Mouse (Mus musculus): ENCODE results near the gene Nck2.

Gene Nck2

DNA sequence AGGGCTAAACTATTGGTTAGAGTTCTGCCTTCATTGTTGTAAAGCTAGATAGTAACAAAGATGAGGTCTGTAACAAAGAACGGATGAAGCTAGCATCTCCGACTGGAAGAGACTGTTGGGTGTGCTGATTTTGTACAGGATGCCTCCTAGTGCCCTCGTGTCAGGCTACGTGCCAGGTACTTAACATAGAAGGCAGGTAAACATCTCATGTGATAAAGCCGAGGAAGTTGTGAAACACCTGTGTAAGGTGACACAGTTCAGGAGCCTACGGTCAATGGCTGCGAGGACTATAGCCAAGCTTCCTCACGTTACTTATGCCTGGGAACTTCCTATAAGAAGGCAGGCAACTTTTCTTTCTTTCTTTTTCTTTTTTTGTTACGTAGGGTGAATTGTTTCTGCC, at the start of gene Nck2:
Gene Nck2 (plus strand): TSS at position 49 of the 400 bp plus-strand sequence.
- in situ Hi-C loops (cut with MboI; ENCODE audit: low sequenced_read_pairs), result no loop called here

DNA sequence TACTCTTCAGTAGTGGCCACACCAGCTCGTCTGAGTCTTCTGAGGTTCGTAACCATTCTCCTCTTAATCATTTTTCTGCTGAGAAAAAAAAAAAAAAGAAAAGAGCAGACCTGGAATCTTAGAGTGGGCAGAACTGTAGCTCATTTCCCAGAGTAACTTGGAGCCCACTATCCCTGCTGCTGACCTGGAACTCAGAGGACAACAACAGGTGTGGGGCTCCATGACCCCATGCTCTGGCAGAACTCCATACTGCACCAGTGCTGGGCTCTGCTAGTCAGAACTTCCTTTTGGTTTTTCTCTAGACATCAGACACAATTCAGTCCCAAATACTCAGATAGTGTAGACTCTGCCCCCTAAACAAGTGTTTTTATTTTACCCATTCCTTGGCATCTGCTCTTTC, 49.3 kb upstream of the Nck2 start:
- in situ Hi-C loops (cut with MboI; ENCODE audit: low sequenced_read_pairs), result no loop called here

DNA sequence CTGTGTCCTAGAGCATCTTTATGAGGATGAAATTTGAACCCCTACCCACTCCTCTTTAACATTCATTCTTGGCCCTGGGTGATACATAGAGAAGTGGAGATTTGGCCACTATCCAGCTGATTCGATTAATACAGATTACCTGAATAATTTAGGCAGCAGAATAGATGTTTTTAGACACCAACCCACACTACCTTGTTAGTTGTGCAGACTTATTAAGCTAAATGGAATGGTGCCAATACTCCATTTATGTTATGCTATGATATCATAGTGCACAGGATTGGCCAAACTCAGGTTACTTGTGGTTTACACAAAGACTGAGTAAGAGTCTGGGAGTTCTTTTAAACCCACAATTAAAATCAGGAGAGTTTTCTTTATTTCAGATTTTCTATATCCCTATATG, 48.6 kb upstream of the Nck2 start:
- in situ Hi-C loops (cut with MboI; ENCODE audit: low sequenced_read_pairs), result no loop called here

DNA sequence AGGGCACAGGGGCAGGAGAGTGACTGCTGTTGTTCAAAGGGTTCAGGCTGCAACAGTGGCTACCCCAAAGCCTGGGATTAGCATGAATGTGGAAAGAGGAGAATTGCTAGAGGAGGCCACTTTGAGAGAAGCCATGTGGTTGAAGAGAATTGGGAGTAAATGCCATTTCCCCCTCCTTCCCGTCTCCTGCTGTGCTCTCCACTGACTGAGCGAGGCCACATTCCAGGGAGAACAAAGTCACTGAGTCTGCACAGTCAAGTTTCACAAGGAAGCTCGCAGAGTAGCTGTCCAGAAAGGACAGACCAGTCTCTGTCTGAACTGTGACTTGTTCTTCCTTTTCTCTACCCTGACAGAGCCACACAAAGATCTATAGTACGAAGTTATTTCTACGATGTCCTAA, 47.9 kb upstream of the Nck2 start:
- in situ Hi-C loops (cut with MboI; ENCODE audit: low sequenced_read_pairs), result no loop called here

DNA sequence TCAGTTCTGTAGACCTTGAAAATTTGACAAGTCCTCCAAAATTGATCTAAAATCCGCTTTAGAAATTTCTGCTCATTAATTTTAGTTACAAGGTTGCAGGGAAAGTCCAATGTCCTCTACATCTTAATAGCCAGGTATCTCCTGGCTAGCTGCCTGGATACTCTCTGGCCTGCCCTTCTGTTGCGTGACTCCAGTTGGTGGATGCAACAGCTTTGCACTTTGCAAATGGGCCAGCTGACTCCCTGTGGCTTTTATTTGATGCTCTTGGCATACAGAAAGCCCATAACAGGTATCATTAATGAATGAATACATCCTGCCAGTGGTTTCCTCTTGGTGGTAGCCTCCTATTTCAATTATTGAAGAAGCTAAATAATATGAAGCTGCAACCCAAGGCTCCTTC, 47.3 kb upstream of the Nck2 start:
- in situ Hi-C loops (cut with MboI; ENCODE audit: low sequenced_read_pairs), result no loop called here

DNA sequence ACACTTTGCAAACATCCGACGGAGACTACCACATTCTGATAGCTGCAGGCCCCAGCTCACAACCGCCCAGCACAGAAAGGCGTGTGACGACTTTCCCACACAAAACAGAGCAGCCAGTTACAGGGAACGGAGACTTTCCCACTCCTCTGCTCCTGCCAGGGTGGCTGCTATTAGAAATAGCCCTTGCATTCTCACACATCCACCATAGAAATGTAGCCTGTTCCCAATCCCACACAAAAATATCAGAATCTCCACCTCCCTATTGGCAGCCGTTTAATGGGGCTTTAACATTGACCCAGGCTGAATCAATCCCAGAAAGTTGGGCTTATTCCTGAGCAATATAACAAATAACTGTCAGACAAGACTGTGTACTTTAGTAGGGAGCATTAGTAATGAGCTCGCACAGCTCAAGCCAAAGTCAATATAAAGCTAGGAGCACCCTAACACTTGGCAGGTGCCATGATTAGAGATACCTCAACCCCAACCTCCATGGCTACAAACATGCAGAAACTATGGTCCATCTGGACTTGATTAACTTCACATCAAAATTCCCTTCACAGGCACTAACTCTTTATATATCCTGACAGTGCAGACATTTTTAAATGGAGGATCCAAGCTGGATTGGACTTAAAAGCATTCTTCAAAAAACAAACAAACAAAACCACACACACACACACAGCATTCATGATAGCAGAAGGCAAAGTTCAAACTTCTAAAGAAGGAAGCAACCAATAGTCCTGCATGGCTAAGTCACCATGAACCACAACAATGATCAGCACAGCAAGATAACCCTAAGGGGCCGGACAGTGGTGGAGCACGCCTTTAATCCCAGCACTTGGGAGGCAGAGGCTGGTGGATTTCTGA, 45.4 kb upstream of the Nck2 start:
- in situ Hi-C loops (cut with MboI; ENCODE audit: low sequenced_read_pairs), result no loop called here

DNA sequence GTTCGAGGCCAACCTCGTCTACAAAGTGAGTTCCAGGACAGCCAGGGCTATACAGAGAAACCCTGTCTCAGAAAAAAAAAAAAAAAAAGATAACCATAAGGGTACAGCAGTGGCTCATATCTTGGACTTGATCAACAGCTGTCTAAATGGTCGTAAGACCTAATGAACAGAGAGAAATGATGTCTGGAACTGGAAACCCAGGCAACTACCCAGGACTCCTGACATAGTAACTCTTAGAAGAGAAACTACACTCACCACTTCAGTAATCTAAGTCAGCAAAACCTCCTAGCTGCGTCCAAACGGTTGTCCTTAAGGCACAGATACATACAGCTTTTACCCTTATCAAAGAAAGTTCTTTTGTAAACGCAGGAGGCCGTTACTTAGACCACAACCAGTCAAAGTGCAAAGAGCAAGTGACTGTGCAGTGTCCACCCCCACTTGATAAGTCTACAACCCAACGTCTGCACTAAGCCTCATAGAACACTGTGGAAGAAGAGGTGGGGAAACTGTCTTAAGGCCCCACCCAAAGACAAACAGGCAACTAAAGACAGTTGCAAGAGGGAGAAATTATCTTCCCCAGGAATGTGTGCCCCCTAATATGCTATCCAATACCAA, 44.7 kb upstream of the Nck2 start:
- in situ Hi-C loops (cut with MboI; ENCODE audit: low sequenced_read_pairs), result no loop called here

DNA sequence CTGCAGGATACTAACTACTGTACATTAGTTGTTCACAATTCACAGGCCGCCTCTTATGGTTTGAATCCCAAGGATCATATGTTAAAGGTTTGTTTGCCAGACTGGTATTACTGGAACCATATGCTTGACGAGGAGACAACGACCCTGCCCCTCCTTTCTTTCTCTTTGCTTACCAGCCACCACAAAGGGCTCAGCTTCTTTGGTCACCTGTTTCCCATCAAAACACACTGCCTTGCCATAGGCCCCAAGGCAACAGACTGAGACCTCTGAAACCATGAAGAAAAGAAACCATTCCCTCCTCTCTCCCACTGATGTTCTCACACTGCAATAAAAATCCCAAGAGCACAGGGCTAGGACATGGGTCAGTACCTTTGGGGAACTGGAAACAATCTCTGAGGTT, 43.7 kb upstream of the Nck2 start:
- in situ Hi-C loops (cut with MboI; ENCODE audit: low sequenced_read_pairs), result no loop called here

DNA sequence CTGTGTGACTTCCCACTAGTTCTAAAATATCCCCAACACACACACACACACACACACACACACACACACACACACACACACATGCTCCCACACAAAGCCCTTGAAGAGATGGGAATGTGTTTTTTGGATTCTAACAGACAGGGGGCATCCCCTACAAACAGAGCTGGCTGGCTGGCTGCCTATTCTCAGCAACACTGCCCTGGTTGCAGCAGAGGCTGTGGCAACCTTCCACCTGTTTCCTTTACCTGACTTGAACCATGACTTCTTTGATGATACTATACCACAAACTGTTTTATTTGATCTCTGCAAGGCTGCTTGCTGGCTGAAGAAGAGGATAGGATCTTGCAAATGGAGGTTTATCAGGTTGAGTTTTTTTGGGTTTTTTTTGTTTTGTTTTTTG, 41.0 kb upstream of the Nck2 start:
- in situ Hi-C loops (cut with MboI; ENCODE audit: low sequenced_read_pairs), result no loop called here

DNA sequence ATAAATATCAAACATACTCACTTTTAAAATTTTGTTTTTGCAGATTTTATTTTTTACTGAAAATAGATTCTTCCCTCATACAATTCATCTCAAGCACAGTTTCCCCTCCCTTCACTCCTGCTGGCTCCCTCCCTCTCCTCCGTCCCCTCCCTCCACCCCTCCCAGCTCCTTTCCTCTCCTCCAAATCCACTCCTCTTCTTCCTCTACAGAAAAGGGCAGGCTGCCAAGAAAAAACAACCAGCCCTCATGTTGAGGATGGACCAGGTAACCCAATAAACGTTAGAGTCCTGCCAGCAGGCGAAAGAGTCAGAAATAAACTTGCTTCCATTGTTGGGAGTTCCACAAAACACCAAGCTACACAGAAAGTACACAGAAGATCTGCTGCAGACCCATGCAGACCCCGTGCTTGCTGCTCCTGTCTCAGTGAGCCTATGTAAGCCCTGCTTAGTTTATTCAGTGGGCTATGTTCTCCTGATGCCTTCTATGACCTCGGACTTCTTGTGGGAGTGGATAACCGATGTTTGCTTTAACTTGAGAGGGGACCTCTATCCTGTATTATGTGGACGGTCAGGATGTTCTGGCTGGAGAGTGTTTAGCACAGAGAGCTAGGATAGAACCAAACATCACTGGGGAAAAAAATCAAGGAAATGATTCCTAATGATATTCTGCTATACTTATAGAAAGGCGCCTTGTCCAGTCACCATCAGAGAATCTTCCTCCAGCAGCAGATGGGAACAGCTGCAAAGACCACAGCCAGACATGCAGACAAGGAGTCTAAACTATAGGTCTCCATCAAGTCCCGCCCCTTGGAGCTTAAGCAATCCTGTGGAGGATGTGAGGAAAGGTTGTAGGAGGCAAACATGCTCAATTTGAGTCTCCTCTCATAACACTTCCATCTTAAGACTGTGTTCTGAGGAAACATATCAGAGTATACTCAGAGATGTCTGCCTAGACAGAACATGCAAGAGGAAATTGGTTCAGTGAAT, 39.4 kb upstream of the Nck2 start:
- in situ Hi-C loops (cut with MboI; ENCODE audit: low sequenced_read_pairs), result no loop called here

DNA sequence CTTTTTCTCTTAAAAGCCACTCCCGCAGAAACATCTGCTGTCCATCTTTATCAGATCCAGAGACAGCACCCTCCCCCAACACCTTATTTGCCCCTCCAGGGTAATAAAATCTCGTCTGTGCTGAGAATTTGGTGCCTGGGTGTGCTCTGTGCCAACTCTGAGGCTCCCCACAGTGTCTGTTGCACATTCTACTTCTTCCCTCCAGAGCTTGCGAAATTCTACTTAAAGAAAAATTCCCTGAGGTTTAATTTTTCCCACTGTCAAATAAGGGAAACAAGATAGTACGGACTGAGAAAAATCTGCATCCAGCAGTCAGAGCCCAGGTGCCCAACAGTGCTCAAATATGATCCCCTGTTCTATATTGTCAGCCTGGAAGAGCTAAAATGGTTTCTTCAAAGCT, 35.4 kb upstream of the Nck2 start:
- in situ Hi-C loops (cut with MboI; ENCODE audit: low sequenced_read_pairs), result no loop called here

DNA sequence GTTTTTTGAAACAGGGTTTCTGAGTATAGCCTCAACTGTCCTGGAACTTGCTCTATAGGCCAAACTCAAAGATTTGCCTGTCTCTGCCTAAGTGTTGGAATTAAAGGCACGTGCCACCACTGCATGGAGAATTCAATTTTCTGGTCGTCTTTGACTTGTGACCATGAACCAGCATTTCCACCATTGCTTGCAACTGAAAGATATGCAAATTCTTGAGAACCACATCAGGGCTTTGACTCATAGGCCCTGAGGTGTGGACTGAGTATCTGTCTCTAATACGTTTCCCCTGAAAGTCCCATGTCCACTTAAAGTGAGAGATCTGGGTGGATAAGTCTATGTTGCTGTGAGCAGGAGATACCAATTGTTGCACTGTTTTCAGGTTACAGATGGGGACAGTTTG, 31.6 kb upstream of the Nck2 start:
- in situ Hi-C loops (cut with MboI; ENCODE audit: low sequenced_read_pairs), result no loop called here

DNA sequence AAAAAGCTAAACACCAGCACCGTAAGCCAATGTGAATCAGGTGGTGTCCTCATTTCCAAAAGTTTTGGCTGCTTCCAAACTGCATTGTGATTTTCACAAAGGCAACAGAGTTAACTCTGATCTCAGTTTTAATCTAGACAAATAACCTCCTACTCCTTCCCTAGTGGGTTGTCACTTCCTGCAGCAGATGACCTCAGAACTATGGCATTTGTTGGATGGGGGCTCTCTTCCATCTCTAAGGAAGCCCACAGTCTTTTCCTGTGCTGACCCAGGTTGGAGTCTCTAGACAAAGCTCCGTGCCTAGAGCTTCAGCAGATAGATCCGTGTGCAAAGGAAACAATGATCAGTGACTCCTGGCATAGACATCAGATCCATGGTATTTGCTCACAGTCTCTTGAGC, 31.1 kb upstream of the Nck2 start:
- in situ Hi-C loops (cut with MboI; ENCODE audit: low sequenced_read_pairs), result no loop called here

DNA sequence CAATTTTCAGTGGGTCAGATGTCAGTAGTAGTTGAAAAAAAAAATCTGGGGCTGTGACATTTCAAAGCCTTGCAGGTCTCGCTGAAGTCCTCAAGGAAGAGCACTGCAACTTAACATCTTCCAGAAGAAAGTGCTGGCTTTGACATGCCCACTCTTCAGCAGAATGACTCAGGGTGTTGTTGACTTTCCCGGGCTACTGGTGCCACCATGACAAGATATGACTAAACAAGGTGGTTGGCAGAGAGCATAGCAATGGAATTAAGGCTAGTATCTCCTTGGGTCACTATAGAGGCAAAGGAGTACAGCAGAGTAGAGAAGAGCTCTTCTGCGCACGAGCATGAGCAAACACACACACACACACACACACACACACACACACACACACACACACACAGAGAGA, 30.6 kb upstream of the Nck2 start:
- in situ Hi-C loops (cut with MboI; ENCODE audit: low sequenced_read_pairs), result no loop called here

DNA sequence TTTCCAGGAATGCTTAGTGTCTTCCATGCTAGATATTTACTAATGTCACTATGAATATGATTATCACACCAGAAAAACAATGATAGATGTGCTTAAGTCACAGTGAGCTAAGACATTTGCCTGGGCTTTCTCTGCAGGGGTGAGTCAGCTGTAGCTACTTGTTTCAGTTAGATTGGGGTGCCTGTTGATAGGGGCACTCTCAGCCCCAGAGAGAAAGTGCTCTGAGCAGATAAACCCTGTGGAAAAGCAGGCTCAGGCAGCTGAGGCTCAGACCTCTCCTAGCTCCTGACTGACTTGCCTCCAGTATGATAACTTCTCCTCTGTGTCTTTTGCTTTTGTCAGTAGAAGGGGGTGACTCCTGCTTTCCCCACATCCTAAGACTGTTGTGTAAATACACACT, 30.2 kb upstream of the Nck2 start:
- in situ Hi-C loops (cut with MboI; ENCODE audit: low sequenced_read_pairs), result no loop called here

DNA sequence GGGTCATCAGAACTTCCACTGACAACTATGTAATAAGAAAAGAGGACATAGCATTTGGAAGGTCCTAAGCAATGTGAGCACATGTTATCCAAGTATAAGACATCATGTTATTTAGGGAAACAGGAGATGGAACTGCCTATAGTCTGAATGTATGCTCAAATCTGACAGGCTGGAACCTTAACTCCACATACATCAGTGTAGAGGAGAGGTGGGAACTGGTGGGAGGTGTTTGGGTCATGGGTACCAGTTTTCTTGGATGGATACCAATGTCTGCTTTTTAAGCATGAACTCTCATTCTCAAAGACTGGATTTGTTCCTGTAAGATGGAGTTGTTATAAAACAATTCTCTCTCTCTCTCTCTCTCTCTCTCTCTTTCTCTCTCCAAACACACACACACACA, 29.4 kb upstream of the Nck2 start:
- in situ Hi-C loops (cut with MboI; ENCODE audit: low sequenced_read_pairs), result no loop called here

DNA sequence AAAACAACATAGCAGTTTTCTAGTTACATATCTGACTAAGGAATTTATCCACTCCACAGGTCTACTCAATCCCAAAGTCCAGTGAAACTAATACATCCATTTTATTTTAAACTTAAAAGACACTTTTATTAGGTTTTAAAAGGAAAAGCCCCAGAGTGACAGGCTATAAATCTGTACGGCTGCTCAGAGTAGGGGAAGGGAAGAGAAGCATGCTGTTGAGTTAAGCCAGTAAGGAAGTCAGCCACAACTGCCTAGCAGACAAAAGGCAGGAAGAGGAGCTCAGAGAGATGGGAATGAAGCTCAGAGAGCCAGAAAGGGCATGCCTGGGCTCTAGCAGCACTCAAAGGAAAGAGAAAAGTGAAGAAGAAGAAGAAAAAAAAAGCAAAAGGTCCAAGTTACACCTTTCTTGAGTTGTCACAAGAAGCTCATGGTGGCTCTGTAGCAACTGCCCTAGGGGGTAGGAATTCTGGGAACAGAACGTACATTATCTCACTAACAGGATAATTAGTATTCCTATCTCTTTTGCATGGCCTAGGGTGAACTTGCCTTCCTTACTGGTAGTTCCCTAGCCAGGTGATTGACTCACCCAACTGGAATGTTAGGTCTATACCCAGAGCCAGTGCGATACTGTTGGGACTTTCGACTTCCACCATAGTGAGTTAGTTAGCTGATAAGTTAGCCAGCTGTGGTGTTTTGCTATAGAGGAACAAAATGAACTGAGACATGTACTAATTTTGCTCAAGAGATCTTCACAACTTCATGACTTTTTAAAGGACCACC, 21.2 kb upstream of the Nck2 start:
- in situ Hi-C loops (cut with MboI; ENCODE audit: low sequenced_read_pairs), result no loop called here

DNA sequence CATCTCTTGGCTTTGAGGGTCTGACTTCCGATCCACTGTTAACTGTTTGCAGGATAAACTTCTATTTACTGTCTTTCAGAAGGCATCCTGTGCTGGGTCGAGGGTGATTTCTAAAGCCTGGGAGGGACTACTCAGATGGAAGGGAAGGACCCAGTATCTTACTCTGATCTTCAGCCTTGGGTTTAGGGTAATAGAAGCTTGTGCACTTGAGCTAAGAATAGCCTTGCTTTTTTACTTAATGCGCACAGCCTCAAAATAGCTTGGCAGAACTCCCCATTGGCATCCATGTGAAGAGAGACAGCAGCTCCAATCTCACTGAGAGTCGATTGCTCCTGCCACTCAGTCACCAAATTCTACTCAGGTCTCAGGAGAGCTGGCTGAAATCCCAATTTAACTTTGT, 17.9 kb upstream of the Nck2 start:
- in situ Hi-C loops (cut with MboI; ENCODE audit: low sequenced_read_pairs), result no loop called here

DNA sequence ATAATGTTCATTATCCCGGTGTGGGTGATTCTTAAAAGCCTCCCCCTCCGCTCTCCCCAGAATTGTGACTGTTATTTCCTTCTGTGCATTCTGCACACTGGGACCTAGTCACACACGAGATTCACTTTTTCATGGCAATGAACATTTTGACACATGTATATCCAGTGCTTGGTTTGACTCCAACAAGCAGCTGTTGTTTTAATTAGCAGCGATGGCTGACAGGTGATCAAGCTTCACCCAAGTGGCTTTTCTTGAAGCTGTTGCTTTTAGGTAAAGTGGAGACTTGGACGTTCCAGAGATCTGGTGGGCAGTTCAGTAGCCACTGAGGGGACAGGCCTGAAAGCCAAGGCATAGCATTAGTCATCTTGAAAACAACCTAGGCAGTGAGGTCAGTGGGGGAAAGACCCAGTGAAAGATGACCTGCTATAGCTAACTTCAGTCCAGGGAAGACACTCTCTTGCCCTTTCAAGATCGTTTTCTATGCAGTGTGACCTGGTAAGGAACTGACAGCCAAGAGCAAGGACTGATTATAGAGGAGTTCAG, 17.3 kb upstream of the Nck2 start:
- in situ Hi-C loops (cut with MboI; ENCODE audit: low sequenced_read_pairs), result no loop called here
